Mouse (Mus musculus) cerebellum, adult 2 months (tissue): ENCODE results near the gene Cilp2. TPM values are rescaled to one million over a fixed set of nuclear protein-coding genes. Genes with fewer than 3 reads are reported as not detected.

Experiments
- DNase-seq, 2 experiments: peaks; one replicate each; pipeline ENCODE4 v3.0.0; 2021
- H3K27ac ChIP-seq: fragments of 200-500 bp; 2 replicates; pipeline ENCODE4 v1.5.1; 2012; ENCODE audit warnings: low read length, control low read depth, inconsistent platforms; ENCODE audit not compliant: insufficient read depth
- H3K27me3 ChIP-seq: fragments of 200-500 bp; 2 replicates; pipeline ENCODE4 v1.6.1; 2012; ENCODE audit warnings: inconsistent platforms, mild to moderate bottlenecking, low read length, moderate library complexity; ENCODE audit not compliant: control insufficient read depth, insufficient read depth
- H3K4me1 ChIP-seq: fragments of 200-500 bp; 2 replicates; pipeline ENCODE4 v1.6.1; 2011; ENCODE audit warnings: low read length; ENCODE audit not compliant: control insufficient read depth, insufficient read depth
- H3K4me3 ChIP-seq: fragments of 200-500 bp; replicated peaks from 2 replicates; pipeline ENCODE3; 2011; ENCODE audit warnings: mild to moderate bottlenecking, low read depth, low read length, control low read depth; ENCODE audit not compliant: insufficient read depth
- CTCF ChIP-seq: fragments of 200-500 bp; IDR thresholded peaks from 2 replicates; pipeline ENCODE4 v1.5.1; 2011; ENCODE audit warnings: low read depth, mild to moderate bottlenecking, control low read depth, low read length, moderate library complexity, borderline replicate concordance; ENCODE audit not compliant: insufficient read depth
- POLR2A ChIP-seq: fragments of 200-500 bp; IDR thresholded peaks from 2 replicates; pipeline ENCODE4 v1.6.1; 2011; ENCODE audit warnings: low read length, control low read depth, borderline replicate concordance; ENCODE audit not compliant: insufficient read depth
- WGBS: fragments of 180-500 bp; shearing (Covaris S2); methylation state at CpG from one replicate; pipeline ENCODE4 v1.1.7; 2018; 5-methylcytosine and 5-hydroxymethylcytosine counted together
- polyA plus RNA-seq: library from polyadenylated mRNA; depleted of rRNA; stranded (reverse); fragments of >200 nt; gene quantifications from 2 replicates; pipeline ENCODE4 v1.2.3, GENCODE M21; 2012

Cilp2 gene
- polyA plus RNA-seq, 1 experiment, result 0.18 TPM

DNA sequence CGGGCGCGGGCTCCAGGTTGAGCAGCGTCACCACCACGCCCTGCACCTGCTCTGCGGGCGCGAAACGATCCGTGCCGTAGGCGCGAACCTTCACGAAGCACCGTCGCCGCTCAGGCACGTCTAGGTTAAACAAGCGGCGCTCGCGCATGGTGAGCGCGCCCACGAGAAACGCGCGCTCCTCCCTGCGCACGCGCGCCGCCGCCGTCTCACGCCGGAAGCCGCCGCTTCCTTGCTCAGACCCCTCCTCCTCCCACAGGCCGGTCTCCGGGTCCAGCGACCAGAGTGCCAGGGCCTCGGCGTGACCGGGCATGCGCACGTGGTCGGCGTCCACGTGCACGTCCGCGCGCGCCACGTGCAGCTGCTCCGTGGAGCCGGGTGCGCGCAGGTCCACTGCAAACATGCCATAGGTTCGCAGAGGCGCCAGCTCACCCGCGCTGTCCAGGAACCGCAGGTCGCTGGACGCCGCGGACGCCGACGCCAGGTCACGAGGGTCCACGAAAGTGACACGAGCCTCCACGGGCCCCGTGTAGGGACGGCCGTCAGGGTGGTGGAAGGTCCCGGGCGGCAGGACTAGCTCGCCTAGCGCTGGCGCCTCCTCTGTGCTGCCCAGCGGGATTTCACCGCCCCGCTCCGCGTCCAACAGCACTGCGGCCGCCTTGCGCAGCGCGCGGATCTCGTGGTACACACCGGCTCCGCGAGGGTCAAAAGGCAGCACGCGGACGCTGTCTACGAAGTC is 5.3 kb downstream of the Cilp2 start:
- 3% methylated on average over 103 of the region's 103 CpGs for WGBS
- Histone ChIP-seq H3K27me3 (peaks cover 4% of the 10 kb centered on the region; the same call in 1 of the 2 replicates), H3K4me3 (no peak overlapping the region), H3K4me1 (peaks cover 3% of the 10 kb centered on the region; the same call in 1 of the 2 replicates), H3K27ac (no peak overlapping the region)
- DNase-seq, result no peak
- TF ChIP-seq CTCF (no peak), POLR2A (no peak)

DNA sequence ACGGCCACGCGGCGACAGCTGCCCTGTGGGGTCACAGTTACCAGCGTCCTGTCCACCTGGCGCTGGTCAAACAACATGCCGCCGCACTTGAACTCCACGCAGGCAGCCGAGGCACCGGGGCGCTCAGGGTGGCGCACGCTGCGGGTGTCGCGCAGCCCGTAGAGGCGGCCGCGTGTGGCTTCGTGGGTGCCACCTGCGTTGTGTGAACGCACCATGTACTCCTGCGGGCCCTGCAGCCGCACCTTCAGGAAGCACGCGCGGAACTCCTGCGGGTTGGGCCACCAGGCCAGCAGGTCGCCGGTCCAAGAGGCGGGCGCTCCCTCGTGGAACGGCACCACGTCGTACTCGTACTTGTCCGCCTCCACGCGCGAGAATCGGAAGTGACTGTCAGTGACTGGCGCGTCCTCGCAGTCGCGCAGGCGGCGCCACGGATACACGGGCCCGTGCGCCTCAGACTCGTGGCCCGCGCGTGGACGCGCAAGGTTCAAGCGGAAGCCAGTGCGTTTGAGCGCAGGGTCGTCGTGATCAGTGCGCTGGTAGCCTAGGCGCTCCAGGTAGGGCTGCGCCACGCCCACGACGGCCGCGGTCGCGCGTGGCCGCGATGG is 6.1 kb downstream of the Cilp2 start:
- H3K27ac ChIP-seq, result no peak overlapping the region
- H3K27me3 ChIP-seq, result peaks cover 4% of the 10 kb centered on the region; the same call in 1 of the 2 replicates
- peaks cover 3% of the 10 kb centered on the region; the same call in 1 of the 2 replicates for H3K4me1 ChIP-seq
- H3K4me3 ChIP-seq, result no peak overlapping the region
- WGBS, result 15% methylated on average over 79 of the region's 79 CpGs
- TF ChIP-seq POLR2A, result no peak
- TF ChIP-seq CTCF, result no peak
- no peak for DNase-seq

DNA sequence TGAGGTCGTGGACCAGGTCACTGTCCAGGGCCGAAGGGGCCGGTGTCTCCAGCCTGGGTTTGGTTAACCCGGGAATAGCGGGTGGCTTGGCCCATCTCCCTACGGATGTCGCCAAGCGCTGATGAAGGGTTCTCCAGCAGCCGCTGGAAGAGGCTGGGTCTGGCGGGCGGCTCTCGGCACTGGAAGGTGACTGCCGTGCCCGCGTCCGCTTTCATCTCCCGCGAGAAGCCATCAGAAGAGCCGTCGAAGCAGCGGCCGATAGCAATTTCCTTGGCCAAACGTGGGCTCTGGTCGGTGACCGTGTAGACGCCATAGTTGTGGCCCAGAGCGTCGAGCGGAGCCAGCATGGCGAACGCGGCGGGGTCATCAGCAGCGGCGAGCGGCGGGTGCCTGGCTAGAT is 6.6 kb downstream of the Cilp2 start:
- no peak overlapping the region for H3K4me3 ChIP-seq
- H3K4me1 ChIP-seq, result no peaks in the 10 kb centered on the region
- no peak for TF ChIP-seq POLR2A
- TF ChIP-seq CTCF, result no peak
- 12% methylated on average over 37 of the region's 37 CpGs for WGBS
- no peak overlapping the region for H3K27ac ChIP-seq
- H3K27me3 ChIP-seq, result peaks cover 4% of the 10 kb centered on the region; the same call in 1 of the 2 replicates
- DNase-seq, result no peak

DNA sequence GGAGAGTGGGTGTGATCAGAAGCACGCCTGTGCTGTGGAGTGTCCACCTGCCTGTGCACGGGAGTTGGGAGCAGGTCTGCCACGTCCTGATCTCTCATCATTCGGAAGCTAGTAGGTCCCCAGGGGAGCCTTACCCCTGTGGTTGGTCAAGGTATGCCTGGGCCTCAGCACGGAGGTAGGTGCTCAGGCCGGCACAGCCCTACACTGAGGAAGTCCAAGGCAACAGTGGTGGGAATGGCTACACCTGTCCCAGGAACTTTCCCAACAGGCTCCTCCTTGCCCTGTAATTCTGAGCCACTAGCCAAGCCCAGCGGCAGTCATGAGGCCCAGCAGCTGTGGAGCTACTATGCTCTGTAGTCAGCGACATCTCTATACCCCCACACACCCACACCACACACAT is 7.8 kb downstream of the Cilp2 start:
- no peak overlapping the region for H3K27ac ChIP-seq
- 68% methylated on average over 8 of the region's 8 CpGs for WGBS
- TF ChIP-seq POLR2A (no peak), CTCF (no peak)
- H3K4me3 ChIP-seq, result no peak overlapping the region
- DNase-seq, result no peak
- H3K27me3 ChIP-seq, result peaks cover 4% of the 10 kb centered on the region; the same call in 1 of the 2 replicates
- no peaks in the 10 kb centered on the region for H3K4me1 ChIP-seq

DNA sequence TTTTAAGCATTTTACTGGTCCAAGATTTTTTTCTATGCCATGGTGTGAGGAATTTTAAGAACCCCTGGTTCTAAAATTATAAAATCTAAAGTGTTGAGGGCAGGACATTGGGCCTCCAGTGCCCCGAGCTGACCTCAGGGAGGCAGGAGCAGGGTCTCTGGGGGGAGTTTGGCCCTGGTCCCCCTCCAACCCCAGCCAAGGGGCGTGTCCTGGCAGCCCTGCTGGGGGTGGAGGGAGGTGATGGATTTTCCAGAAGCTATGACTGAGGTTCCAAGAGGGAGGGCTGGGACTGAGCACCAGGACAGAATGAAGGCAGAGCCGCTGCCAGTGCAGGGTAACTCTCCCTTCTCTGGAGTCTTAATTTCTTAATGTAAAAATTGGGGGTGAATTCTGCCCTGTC is 9.5 kb downstream of the Cilp2 start:
- Histone ChIP-seq H3K27me3 (peaks cover 4% of the 10 kb centered on the region; the same call in 1 of the 2 replicates), H3K4me3 (no peak overlapping the region), H3K27ac (no peak overlapping the region), H3K4me1 (peaks cover 3% of the 10 kb centered on the region; the same call in 1 of the 2 replicates)
- no peak for DNase-seq
- TF ChIP-seq CTCF (no peak), POLR2A (no peak)
- 56% methylated on average over 3 of the region's 3 CpGs for WGBS

DNA sequence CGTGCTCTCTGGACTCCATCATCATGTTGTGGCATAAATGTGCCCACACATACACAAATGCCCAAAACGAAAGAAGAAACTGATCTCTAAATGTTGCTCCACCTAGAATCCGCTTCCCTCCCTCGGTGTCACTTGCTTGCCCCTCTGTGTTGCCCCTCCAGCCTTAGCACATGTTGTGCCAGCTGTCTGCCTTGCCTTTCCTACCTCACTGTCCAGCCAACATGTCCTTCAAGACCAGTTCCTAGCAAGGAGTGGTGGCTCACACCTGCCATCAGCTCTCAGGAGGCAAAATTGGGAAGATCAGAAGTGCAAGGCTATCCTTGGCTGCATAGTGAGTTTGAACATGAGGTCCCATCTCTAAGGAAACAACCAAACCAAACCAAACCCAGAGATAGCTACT is 10.1 kb downstream of the Cilp2 start:
- Histone ChIP-seq H3K27ac (no peak overlapping the region), H3K27me3 (peaks cover 3% of the 10 kb centered on the region; the same call in 1 of the 2 replicates), H3K4me3 (no peak overlapping the region), H3K4me1 (peaks cover 6% of the 10 kb centered on the region; the same call in 1 of the 2 replicates)
- no peak for DNase-seq
- 80% methylated on average over 4 of the region's 4 CpGs for WGBS
- TF ChIP-seq CTCF (no peak), POLR2A (no peak)

DNA sequence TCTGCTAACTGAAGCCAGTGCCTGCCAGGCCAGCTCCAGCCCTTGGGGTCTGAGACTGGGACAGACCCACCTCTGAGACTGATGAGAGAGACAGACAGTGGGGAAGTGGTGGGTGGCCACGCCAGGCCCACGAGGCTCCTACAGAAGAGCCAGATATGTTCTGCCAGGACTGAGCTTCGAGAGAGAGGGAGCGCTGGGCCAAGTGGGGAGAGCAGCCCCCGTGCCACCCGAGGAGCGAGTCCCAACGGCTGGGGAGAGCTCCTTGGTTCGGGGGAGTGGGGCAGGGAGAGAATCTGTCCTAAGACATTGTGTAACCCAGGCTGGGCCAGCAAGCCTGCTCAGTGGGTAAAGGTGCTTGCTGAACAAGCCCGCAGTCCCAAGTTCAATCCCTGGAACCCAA is 10.5 kb downstream of the Cilp2 start:
- TF ChIP-seq CTCF (no peak), POLR2A (no peak)
- no peak for DNase-seq

DNA sequence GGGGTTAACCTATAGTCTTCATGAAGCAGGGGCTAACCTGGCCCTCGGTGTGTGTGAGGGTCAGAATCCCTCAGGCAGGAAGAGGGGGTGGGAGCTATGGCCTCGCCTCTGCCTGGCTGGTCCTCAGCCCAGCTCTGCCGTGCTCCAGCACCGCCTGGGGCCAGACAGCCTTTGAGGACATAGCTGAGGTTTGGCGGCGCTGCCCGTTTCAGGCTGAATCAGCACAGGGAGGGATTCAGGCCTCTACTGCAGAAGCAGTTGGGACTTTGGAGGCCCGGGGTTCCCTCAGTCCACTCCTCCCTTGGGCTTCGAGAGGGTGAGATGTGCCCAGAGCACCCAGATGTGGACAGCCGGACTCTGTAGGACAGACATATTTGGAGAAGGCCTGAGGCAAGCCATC is 11.4 kb downstream of the Cilp2 start:
- no peak for TF ChIP-seq CTCF
- TF ChIP-seq POLR2A, result no peak
- no peaks in the 10 kb centered on the region; the same call in 1 of the 2 replicates for H3K27me3 ChIP-seq
- DNase-seq, result no peak
- 46% methylated on average over 10 of the region's 10 CpGs for WGBS
- H3K27ac ChIP-seq, result no peak overlapping the region
- peaks cover 16% of the 10 kb centered on the region for H3K4me1 ChIP-seq
- H3K4me3 ChIP-seq, result no peak overlapping the region

More for the DNA sequence above, 10.5 kb downstream of the Cilp2 start:
- 68% methylated on average over 10 of the region's 10 CpGs for WGBS
- Histone ChIP-seq H3K27me3 (no peaks in the 10 kb centered on the region; the same call in 1 of the 2 replicates), H3K27ac (no peak overlapping the region), H3K4me3 (no peak overlapping the region), H3K4me1 (peaks cover 8% of the 10 kb centered on the region)
